Mouse (Mus musculus): ENCODE results near the gene Fgfrl1. TPM values are rescaled to one million over a fixed set of nuclear protein-coding genes. Genes with fewer than 3 reads are reported as not detected.
"Not testable (repeated sequence)": the region's sequence is repeated elsewhere in the genome, so short reads cannot be mapped to it uniquely, and the experiment has no call there.

Fgfrl1 gene
- polyA plus RNA-seq, 1 experiment from 2014 or later, result 46.8 TPM

DNA sequence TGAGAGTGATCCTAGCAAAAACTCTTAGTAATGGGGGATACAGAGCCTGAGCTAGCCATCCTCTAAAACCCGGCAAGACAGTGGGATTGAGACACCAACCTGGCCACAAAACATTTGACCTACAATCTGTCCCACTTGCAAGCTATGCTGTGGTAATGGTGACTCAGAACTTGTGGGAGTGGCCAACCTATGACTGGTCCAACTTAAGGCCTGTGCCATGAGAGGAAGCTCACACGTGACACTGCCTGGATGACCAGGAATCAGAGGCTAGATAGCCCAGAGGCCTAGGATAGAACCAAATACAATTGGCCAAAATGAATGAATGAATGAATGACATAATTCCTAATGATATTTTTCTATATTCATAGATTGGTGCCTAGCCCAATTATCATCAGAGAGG, 49.7 kb downstream of the Fgfrl1 start:
- Histone ChIP-seq H3K27me3 (no peaks in the 10 kb centered on the region), H3K4me1 (no peaks in the 10 kb centered on the region), H3K4me2 (replicated peaks) (no peak overlapping the region), H3K9me3 (no peaks in the 10 kb centered on the region), H3K4me3 (no peak overlapping the region), H3K36me3 (no peaks in the 10 kb centered on the region), H3K9ac (no peak overlapping the region), H3K27ac (no peak overlapping the region)
- 84% methylated on average over 2 of the region's 2 CpGs for WGBS
- no peak for ATAC-seq (ENCODE audit: insufficient number of reproducible peaks, insufficient read depth, low FRiP score, low TSS enrichment)

GRCm38 (mm10) chr5:108742596-108742995, 50.4 kb downstream of the Fgfrl1 start:
- 86% methylated on average over 2 of the region's 2 CpGs for WGBS
- Histone ChIP-seq H3K27ac (no peak overlapping the region), H3K36me3 (no peaks in the 10 kb centered on the region), H3K9me3 (no peaks in the 10 kb centered on the region), H3K27me3 (no peaks in the 10 kb centered on the region), H3K9ac (no peak overlapping the region), H3K4me3 (no peak overlapping the region), H3K4me2 (replicated peaks) (no peak overlapping the region), H3K4me1 (no peaks in the 10 kb centered on the region)
- no peak for ATAC-seq (ENCODE audit: insufficient number of reproducible peaks, insufficient read depth, low FRiP score, low TSS enrichment)

GRCm38 (mm10) chr5:108743856-108744255, 51.7 kb downstream of the Fgfrl1 start:
- Histone ChIP-seq H3K4me1 (no peaks in the 10 kb centered on the region), H3K9ac (no peak overlapping the region), H3K4me2 (replicated peaks) (no peak overlapping the region), H3K27ac (no peak overlapping the region), H3K4me3 (no peak overlapping the region), H3K27me3 (no peaks in the 10 kb centered on the region), H3K36me3 (no peaks in the 10 kb centered on the region), H3K9me3 (no peaks in the 10 kb centered on the region)
- WGBS, result 62% methylated on average over 2 of the region's 2 CpGs
- no peak for ATAC-seq (ENCODE audit: insufficient number of reproducible peaks, insufficient read depth, low FRiP score, low TSS enrichment)

GRCm38 (mm10) chr5:108744629-108745028, 52.4 kb downstream of the Fgfrl1 start:
- no peak overlapping the region for H3K27ac ChIP-seq
- no peaks in the 10 kb centered on the region for H3K4me1 ChIP-seq
- 75% methylated on average over 3 of the region's 3 CpGs for WGBS
- H3K9me3 ChIP-seq, result no peaks in the 10 kb centered on the region
- no peaks in the 10 kb centered on the region for H3K27me3 ChIP-seq
- H3K36me3 ChIP-seq, result no peaks in the 10 kb centered on the region
- ATAC-seq (ENCODE audit: insufficient number of reproducible peaks, insufficient read depth, low FRiP score, low TSS enrichment), result no peak
- no peak overlapping the region for H3K4me3 ChIP-seq
- H3K4me2 ChIP-seq (replicated peaks), result no peak overlapping the region
- no peak overlapping the region for H3K9ac ChIP-seq

- H3K4me1 ChIP-seq, result no peaks in the 10 kb centered on the region
- H3K4me3 ChIP-seq, result no peak overlapping the region
- H3K36me3 ChIP-seq, result no peaks in the 10 kb centered on the region
- 72% methylated on average over 5 of the region's 5 CpGs for WGBS
- H3K27me3 ChIP-seq, result no peaks in the 10 kb centered on the region
- ATAC-seq (ENCODE audit: insufficient number of reproducible peaks, insufficient read depth, low FRiP score, low TSS enrichment), result no peak
- H3K9me3 ChIP-seq, result no peaks in the 10 kb centered on the region
- no peak overlapping the region for H3K9ac ChIP-seq
- H3K4me2 ChIP-seq (replicated peaks), result no peak overlapping the region
- H3K27ac ChIP-seq, result no peak overlapping the region
These were observed 58.4 kb downstream of the Fgfrl1 start for GRCm38 (mm10) chr5:108750328-108751210.

DNA sequence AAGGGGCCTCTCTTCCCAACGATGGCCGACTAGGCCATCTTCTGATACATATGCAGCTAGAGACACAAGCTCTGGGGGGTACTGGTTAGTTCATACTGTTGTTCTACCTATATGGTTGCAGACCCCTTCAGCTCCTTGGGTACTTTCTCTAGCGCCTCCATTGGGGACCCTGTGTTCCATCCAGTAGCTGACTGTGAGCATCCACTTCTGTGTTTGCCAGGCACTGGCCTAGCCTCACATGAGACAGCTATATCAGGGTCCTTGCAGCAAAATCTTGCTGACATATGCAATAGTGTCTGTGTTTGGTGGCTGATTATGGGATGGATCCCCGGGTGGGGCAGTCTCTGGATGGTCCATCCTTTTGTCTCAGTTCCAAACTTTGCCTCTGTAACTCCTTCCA, 59.1 kb downstream of the Fgfrl1 start:
- H3K27ac ChIP-seq; H3K4me1 ChIP-seq; H3K36me3 ChIP-seq; H3K4me3 ChIP-seq; H3K9me3 ChIP-seq; H3K27me3 ChIP-seq; ATAC-seq (ENCODE audit: insufficient number of reproducible peaks, insufficient read depth, low FRiP score, low TSS enrichment); H3K9ac ChIP-seq; H3K4me2 ChIP-seq (replicated peaks): not testable (repeated sequence)
- 79% methylated on average over 4 of the region's 4 CpGs for WGBS

Other genes with a start within 250 kb of the Fgfrl1 start
- gene Mfsd7a, start 243.5 kb upstream of the Fgfrl1 start, polyA plus RNA-seq (2016; fragmentation: Nextera tagmentation; extraction: Ambion mirVana), result 0.18 TPM in 2 replicates
- 30.6 and 34.7 TPM in 2 replicates for gene Pcgf3, start 231.2 kb upstream of the Fgfrl1 start, polyA plus RNA-seq (2016; fragmentation: Nextera tagmentation; extraction: Ambion mirVana)
- 3.5 and 4.3 TPM in 2 replicates for gene Cplx1, start 142.4 kb upstream of the Fgfrl1 start, polyA plus RNA-seq (2016; fragmentation: Nextera tagmentation; extraction: Ambion mirVana)
- gene Gak, start 62.6 kb upstream of the Fgfrl1 start, polyA plus RNA-seq (2016; fragmentation: Nextera tagmentation; extraction: Ambion mirVana), result 53.5 and 55.2 TPM in 2 replicates
- gene Tmem175, start 62.6 kb upstream of the Fgfrl1 start, polyA plus RNA-seq (2016; fragmentation: Nextera tagmentation; extraction: Ambion mirVana), result 22.3 and 22.6 TPM in 2 replicates
- 13.4 and 14.5 TPM in 2 replicates for gene Idua, start 32.1 kb upstream of the Fgfrl1 start, polyA plus RNA-seq (2016; fragmentation: Nextera tagmentation; extraction: Ambion mirVana)
- gene Dgkq, start 22.7 kb upstream of the Fgfrl1 start, polyA plus RNA-seq (2016; fragmentation: Nextera tagmentation; extraction: Ambion mirVana), result 16.6 and 18.8 TPM in 2 replicates
- gene Slc26a1, start 16.8 kb upstream of the Fgfrl1 start, polyA plus RNA-seq (2016; fragmentation: Nextera tagmentation; extraction: Ambion mirVana), result 1.3 and 1.8 TPM in 2 replicates
- gene Rnf212, start 82.6 kb downstream of the Fgfrl1 start, polyA plus RNA-seq (2016; fragmentation: Nextera tagmentation; extraction: Ambion mirVana), result 0.37 and 0.54 TPM in 2 replicates
- not detected in 2 replicates for gene Tmed11, start 103.0 kb downstream of the Fgfrl1 start, polyA plus RNA-seq (2016; fragmentation: Nextera tagmentation; extraction: Ambion mirVana)
- not detected in 2 replicates for gene Vmn2r8, start 116.5 kb downstream of the Fgfrl1 start, polyA plus RNA-seq (2016; fragmentation: Nextera tagmentation; extraction: Ambion mirVana)
- gene Vmn2r9, start 160.2 kb downstream of the Fgfrl1 start, polyA plus RNA-seq (2016; fragmentation: Nextera tagmentation; extraction: Ambion mirVana), result not detected in 2 replicates

Measured in embryonic facial prominence, embryonic 12.5 days (tissue).